Mouse (Mus musculus): ENCODE results near the gene Spin1.

DNA sequence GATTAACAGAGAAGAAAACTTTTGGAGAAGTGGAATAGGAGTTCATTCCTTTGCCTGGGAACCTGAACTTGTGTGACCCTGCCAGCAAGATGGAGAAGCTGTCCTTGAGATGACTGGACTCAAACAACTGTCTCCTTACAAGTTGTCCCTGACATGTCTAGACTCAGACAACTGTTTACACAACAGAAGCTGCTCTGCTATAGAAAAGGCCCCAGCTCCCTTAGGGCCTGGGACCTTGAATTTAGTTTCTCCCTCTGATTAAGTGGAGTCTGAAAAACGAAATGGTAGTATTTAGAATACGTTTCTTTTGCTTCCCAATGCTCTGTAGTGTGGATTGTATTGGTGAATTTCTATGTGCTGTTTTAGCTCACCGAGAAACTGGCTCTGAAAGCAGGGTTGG, 84.2 kb downstream of the Spin1 start:
- TF ChIP-seq GATA2 (IDR thresholded peaks at IDR 0.05; ENCODE audit: borderline replicate concordance, low read depth, low read length) = no peak
- no peak for TF ChIP-seq CTCF (IDR thresholded peaks at IDR 0.05; ENCODE audit: low read depth, low read length)
- no peak for TF ChIP-seq POLR2AphosphoS5 (IDR thresholded peaks at IDR 0.05; ENCODE audit: insufficient replicate concordance, low read depth, low read length)
- no peak for TF ChIP-seq GATA1 (IDR thresholded peaks at IDR 0.05; ENCODE audit: borderline replicate concordance, low read length)
- no peak for TF ChIP-seq TAL1 (conservative IDR thresholded peaks at IDR 0.05; ENCODE audit: low read depth, low read length)
